Mouse (Mus musculus) retina, embryonic 14.5 days (tissue): ENCODE measurements at regions not wholly inside any gene's neighbourhood (a gene's known extent, or its start where the extent isn't known, plus 50 kb on each side); places are given as distances from the start of the nearest gene placed in this dataset.

Source experiments
- DNase-seq: peaks from one replicate; pipeline ENCODE4 v3.0.0-alpha.2; 2015; ENCODE audit warnings: low spot score

- no peak for DNase-seq
Measured at GRCm38 (mm10) chr5:68572816-68573215, 541.2 kb downstream of the Grxcr1 start.

GRCm38 (mm10) chr5:68575827-68576226, 544.2 kb downstream of the Grxcr1 start:
- DNase-seq, result no peak

- no peak for DNase-seq
Measured at GRCm38 (mm10) chr5:68578496-68578895, 546.9 kb downstream of the Grxcr1 start.

- no peak for DNase-seq
Measured at GRCm38 (mm10) chr5:68592423-68592822, 560.8 kb downstream of the Grxcr1 start.

- DNase-seq, result peak; percentile 33
Measured at GRCm38 (mm10) chr5:68618451-68618850, 586.8 kb downstream of the Grxcr1 start.

- DNase-seq, result no peak
Measured at GRCm38 (mm10) chr5:68635400-68635799, 603.8 kb downstream of the Grxcr1 start.

- no peak for DNase-seq
Measured at GRCm38 (mm10) chr5:68672834-68673233, 641.2 kb downstream of the Grxcr1 start.

- DNase-seq, result no peak
Measured at GRCm38 (mm10) chr5:68701342-68701741, 640.1 kb downstream of the Kctd8 start.

- no peak for DNase-seq
Measured at GRCm38 (mm10) chr5:68705411-68706080, 635.9 kb downstream of the Kctd8 start.

- DNase-seq, result no peak
Measured at GRCm38 (mm10) chr5:68726733-68727132, 614.7 kb downstream of the Kctd8 start.

- DNase-seq, result no peak
Measured at GRCm38 (mm10) chr5:68735186-68735585, 606.3 kb downstream of the Kctd8 start.

- no peak for DNase-seq
Measured at GRCm38 (mm10) chr5:68750499-68750898, 591.0 kb downstream of the Kctd8 start.

- no peak for DNase-seq
Measured at GRCm38 (mm10) chr5:68753025-68753424, 588.5 kb downstream of the Kctd8 start.
